Mouse (Mus musculus) bone marrow, adult 2 months (tissue): ENCODE data around the gene Kcnip1. TPM values are rescaled to one million over a fixed set of nuclear protein-coding genes. Genes with fewer than 3 reads are reported as not detected.

Source experiments
- H3K27ac ChIP-seq: fragments of 200-500 bp; 2 replicates; pipeline ENCODE4 v1.5.1; 2012; ENCODE audit warnings: low read depth, mild to moderate bottlenecking, control low read depth, inconsistent platforms, low read length; ENCODE audit not compliant: control insufficient read depth, poor library complexity, insufficient read depth
- H3K4me1 ChIP-seq: fragments of 200-500 bp; 2 replicates; pipeline ENCODE4 v1.6.1; 2011; ENCODE audit warnings: low read length; ENCODE audit not compliant: control insufficient read depth, insufficient read depth
- H3K4me3 ChIP-seq: fragments of 200-500 bp; replicated peaks from 2 replicates; pipeline ENCODE3; 2011; ENCODE audit warnings: mild to moderate bottlenecking, low read depth, low read length, control low read depth; ENCODE audit not compliant: control insufficient read depth
- CTCF ChIP-seq: fragments of 200-500 bp; IDR thresholded peaks from 2 replicates; pipeline ENCODE4 v1.5.1; 2011; ENCODE audit warnings: low read length, control low read depth; ENCODE audit not compliant: control insufficient read depth, insufficient read depth
- POLR2A ChIP-seq: fragments of 200-500 bp; IDR thresholded peaks from 2 replicates; pipeline ENCODE4 v1.6.1; 2011; ENCODE audit warnings: low read depth, mild to moderate bottlenecking, control low read depth, low read length, borderline replicate concordance; ENCODE audit not compliant: control insufficient read depth
- WGBS: fragments of 180-500 bp; shearing (Covaris S2); methylation state at CpG from one replicate; pipeline ENCODE4 v1.1.7; 2018; 5-methylcytosine and 5-hydroxymethylcytosine counted together
- polyA plus RNA-seq: library from polyadenylated mRNA; stranded (reverse); fragments of >200 nt; gene quantifications from 2 replicates; pipeline ENCODE4 v1.2.4, GENCODE M21; 2011; ENCODE audit warnings: low replicate concordance; ENCODE audit not compliant: missing spikeins, insufficient read depth, insufficient read length

Kcnip1 gene
- polyA plus RNA-seq, 1 experiment: not detected

GRCm38 (mm10) chr11:33869559-33869958 lies 123.4 kb downstream of the Kcnip1 start:
- 70% methylated on average over 3 of the region's 3 CpGs for WGBS
- no peak overlapping the region for H3K27ac ChIP-seq
- H3K4me3 ChIP-seq: no peak overlapping the region
- no peak for TF ChIP-seq POLR2A
- no peak for TF ChIP-seq CTCF
- no peaks in the 10 kb centered on the region for H3K4me1 ChIP-seq

- 57% methylated on average over 6 of the region's 6 CpGs for WGBS
- TF ChIP-seq POLR2A: no peak
- TF ChIP-seq CTCF: no peak
- Histone ChIP-seq H3K4me1 (no peaks in the 10 kb centered on the region), H3K4me3 (no peak overlapping the region), H3K27ac (no peak overlapping the region)
Observed at GRCm38 (mm10) chr11:33866775-33867174, 126.2 kb downstream of the Kcnip1 start.

GRCm38 (mm10) chr11:33864245-33864644 lies 128.7 kb downstream of the Kcnip1 start:
- H3K4me1 ChIP-seq: no peaks in the 10 kb centered on the region
- 93% methylated on average over 4 of the region's 4 CpGs for WGBS
- H3K27ac ChIP-seq: no peak overlapping the region
- TF ChIP-seq CTCF (no peak), POLR2A (no peak)
- H3K4me3 ChIP-seq: no peak overlapping the region

- TF ChIP-seq POLR2A (no peak), CTCF (no peak)
- Histone ChIP-seq H3K27ac (no peak overlapping the region), H3K4me1 (no peaks in the 10 kb centered on the region), H3K4me3 (no peak overlapping the region)
Observed at GRCm38 (mm10) chr11:33861823-33862222, 131.1 kb downstream of the Kcnip1 start.

- H3K27ac ChIP-seq: no peak overlapping the region
- 79% methylated on average over 4 of the region's 4 CpGs for WGBS
- H3K4me3 ChIP-seq: no peak overlapping the region
- no peaks in the 10 kb centered on the region for H3K4me1 ChIP-seq
- no peak for TF ChIP-seq POLR2A
- TF ChIP-seq CTCF: no peak
Observed at GRCm38 (mm10) chr11:33860905-33861582, 131.9 kb downstream of the Kcnip1 start.

- TF ChIP-seq POLR2A (no peak), CTCF (no peak)
- 61% methylated on average over 11 of the region's 11 CpGs for WGBS
Observed at GRCm38 (mm10) chr11:33849614-33850013, 143.3 kb downstream of the Kcnip1 start.

GRCm38 (mm10) chr11:33848685-33849084 lies 144.3 kb downstream of the Kcnip1 start:
- H3K4me1 ChIP-seq: no peaks in the 10 kb centered on the region
- TF ChIP-seq CTCF: no peak
- TF ChIP-seq POLR2A: no peak
- H3K27ac ChIP-seq: no peak overlapping the region
- no peak overlapping the region for H3K4me3 ChIP-seq
- WGBS: 55% methylated on average over 3 of the region's 3 CpGs

More at GRCm38 (mm10) chr11:33849614-33850013, 143.3 kb downstream of the Kcnip1 start:
- Histone ChIP-seq H3K27ac (no peak overlapping the region), H3K4me1 (no peaks in the 10 kb centered on the region), H3K4me3 (no peak overlapping the region)

- Histone ChIP-seq H3K4me3 (no peak overlapping the region), H3K27ac (no peak overlapping the region), H3K4me1 (no peaks in the 10 kb centered on the region)
- 54% methylated on average over 5 of the region's 5 CpGs for WGBS
- no peak for TF ChIP-seq POLR2A
- no peak for TF ChIP-seq CTCF
Observed at GRCm38 (mm10) chr11:33845931-33846330, 147.0 kb downstream of the Kcnip1 start.
